Mouse (Mus musculus) urinary bladder, adult 2 months (tissue): ENCODE measurements around the gene St5. TPM values are rescaled to one million over a fixed set of nuclear protein-coding genes. Genes with fewer than 3 reads are reported as not detected.

Experiments used
- DNase-seq: peaks from one replicate; pipeline ENCODE4 v3.0.0; 2022; ENCODE audit warnings: low spot score
- polyA plus RNA-seq: library from polyadenylated mRNA; depleted of rRNA; stranded (reverse); fragments of >200 nt; gene quantifications from 2 replicates; pipeline ENCODE4 v1.2.3, GENCODE M21; 2012

Gene St5
- polyA plus RNA-seq, 1 experiment, result 40.5 TPM

GRCm38 (mm10) chr7:109641102-109641501, 62.3 kb downstream of the St5 start:
- no peak for DNase-seq

- no peak for DNase-seq
Observed at GRCm38 (mm10) chr7:109637391-109637790, 66.0 kb downstream of the St5 start.

GRCm38 (mm10) chr7:109636086-109636792, 67.2 kb downstream of the St5 start:
- DNase-seq, result no peak

GRCm38 (mm10) chr7:109633404-109634085, 69.9 kb downstream of the St5 start:
- no peak for DNase-seq

GRCm38 (mm10) chr7:109631330-109631729, 72.1 kb downstream of the St5 start:
- DNase-seq, result no peak

GRCm38 (mm10) chr7:109629871-109630778, 73.3 kb downstream of the St5 start:
- no peak for DNase-seq

- no peak for DNase-seq
Observed at GRCm38 (mm10) chr7:109628935-109629609, 74.3 kb downstream of the St5 start.

- DNase-seq, result no peak
Observed at GRCm38 (mm10) chr7:109627851-109628250, 75.6 kb downstream of the St5 start.

- DNase-seq, result no peak
Observed at GRCm38 (mm10) chr7:109622234-109622838, 81.1 kb downstream of the St5 start.

- DNase-seq, result no peak
Observed at GRCm38 (mm10) chr7:109620967-109621366, 82.4 kb downstream of the St5 start.

- DNase-seq, result no peak
Observed at GRCm38 (mm10) chr7:109620288-109620687, 83.1 kb downstream of the St5 start.

- peak; percentile 37 for DNase-seq
Observed at GRCm38 (mm10) chr7:109618721-109619120, 84.7 kb downstream of the St5 start.

GRCm38 (mm10) chr7:109617838-109618237, 85.6 kb downstream of the St5 start:
- DNase-seq, result no peak

GRCm38 (mm10) chr7:109616034-109616979, 87.1 kb downstream of the St5 start:
- peak; percentile 52 for DNase-seq

- no peak for DNase-seq
Observed at GRCm38 (mm10) chr7:109615601-109616000, 87.8 kb downstream of the St5 start.

GRCm38 (mm10) chr7:109614939-109615338, 88.5 kb downstream of the St5 start:
- no peak for DNase-seq

GRCm38 (mm10) chr7:109613531-109614021, 89.8 kb downstream of the St5 start:
- no peak for DNase-seq

- no peak for DNase-seq
Observed at GRCm38 (mm10) chr7:109613051-109613450, 90.4 kb downstream of the St5 start.

GRCm38 (mm10) chr7:109612531-109612930, 90.9 kb downstream of the St5 start:
- no peak for DNase-seq

- DNase-seq, result no peak
Observed at GRCm38 (mm10) chr7:109610348-109610747, 93.1 kb downstream of the St5 start.
